10 mouse cellular contexts compared by ENCODE assay signal in the genomic region with DNA sequence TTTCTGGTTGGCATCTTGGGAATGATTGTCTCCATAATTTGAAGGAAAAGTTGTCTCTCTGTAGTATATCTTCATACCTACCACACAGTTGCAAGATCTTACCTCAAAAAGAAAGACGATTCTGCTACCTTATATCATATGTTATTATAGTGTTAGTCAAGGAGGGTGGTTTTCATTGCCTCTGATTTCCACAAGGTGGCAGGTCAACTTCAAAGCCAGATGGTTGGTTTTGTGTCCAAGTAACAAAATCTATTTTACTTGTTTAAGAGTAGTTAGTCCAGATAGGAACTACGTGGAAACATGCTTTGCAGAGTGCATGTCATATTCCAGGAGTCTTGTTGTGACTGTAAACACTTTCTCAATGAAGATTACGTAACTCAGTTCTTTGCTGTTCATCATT.
A peak's percentile ranks its signal among the peaks of the same experiment; 100 is the strongest.
DNase-seq lines count a peak whose midpoint lies in the region; ATAC-seq and TF ChIP-seq lines count a peak whose summit lies in the region.
"Had no signal": no experiment of that assay in that cellular context is flagged by ENCODE, and none has a peak within 500 bp of the region (broad histone marks: within the 10 kb centered on the region; RNA-seq: fewer than 3 reads in every experiment).

No protein-coding gene starts in this region.

- TF ChIP-seq CTCF in heart, postnatal 0 days (IDR thresholded peaks at IDR 0.05; ENCODE audit: low read depth) = peak; percentile 65
- peak; percentile 68 for TF ChIP-seq CTCF in lung, embryonic 14.5 days (IDR thresholded peaks at IDR 0.05; ENCODE audit: low read depth)

- H3K9ac ChIP-seq in heart, postnatal 0 days (replicated peaks; ENCODE audit: low read depth, low read length) = no peak overlapping the region
- H3K9ac ChIP-seq in lung, embryonic 14.5 days = no peak overlapping the region
- H3K9ac ChIP-seq: liver, embryonic 15.5 days had no signal

- intact Hi-C loops in heart, postnatal 25 days (cut with DNase I) = loop anchor here (1.0 kb wide), 1 partner anchor 201 kb away; no protein-coding TSS in a partner anchor

- H3K4me1 ChIP-seq in heart, postnatal 0 days (ENCODE audit: control insufficient read depth, insufficient read depth) = no peaks in the 10 kb centered on the region
- no peaks in the 10 kb centered on the region for H3K4me1 ChIP-seq in lung, embryonic 14.5 days (ENCODE audit: insufficient read depth)
- H3K4me1 ChIP-seq: liver, embryonic 15.5 days had no signal

- 51% methylated on average over 3 of the region's 3 CpGs for WGBS in heart, postnatal 0 days
- 65% methylated on average over 3 of the region's 3 CpGs for WGBS in lung, embryonic 14.5 days

- no peaks in the 10 kb centered on the region for H3K36me3 ChIP-seq in heart, postnatal 0 days (replicated peaks; ENCODE audit: control insufficient read depth, insufficient read depth, low read length)
- no peaks in the 10 kb centered on the region for H3K36me3 ChIP-seq in lung, embryonic 14.5 days (ENCODE audit: insufficient read depth)
- H3K36me3 ChIP-seq: liver, embryonic 15.5 days had no signal

- H3K27me3 ChIP-seq in heart, postnatal 0 days (ENCODE audit: control insufficient read depth, insufficient read depth, low read length) = no peaks in the 10 kb centered on the region
- H3K27me3 ChIP-seq in lung, embryonic 14.5 days (ENCODE audit: insufficient read depth, low read length) = no peaks in the 10 kb centered on the region
- H3K27me3 ChIP-seq: liver, embryonic 15.5 days had no signal

- no peak for TF ChIP-seq EP300 in heart, postnatal 0 days (IDR thresholded peaks at IDR 0.05; ENCODE audit: low read depth)

- peak; percentile 24 for DNase-seq in heart, postnatal 0 days (ENCODE audit: low spot score)
- DNase-seq in heart, postnatal 25 days (ENCODE audit: low spot score) = no peak
- DNase-seq in lung, embryonic 14.5 days = peak; percentile 57
- no peak for DNase-seq in lung, postnatal 4 days
- peak; percentile 45 for DNase-seq in NIH3T3 (ENCODE audit: low read depth)
- DNase-seq in cerebellum, adult 18-20 months = no peak
- DNase-seq: gastrocnemius, postnatal 25 days; thymus, postnatal 14 days had no signal

- no peak overlapping the region for H3K4me2 ChIP-seq in heart, postnatal 0 days (ENCODE audit: low read depth, low read length)
- no peak overlapping the region for H3K4me2 ChIP-seq in lung, embryonic 14.5 days
- H3K4me2 ChIP-seq: liver, embryonic 15.5 days had no signal

- no peak overlapping the region for H3K27ac ChIP-seq in heart, postnatal 0 days (ENCODE audit: low read depth)
- no peak overlapping the region for H3K27ac ChIP-seq in lung, embryonic 14.5 days (ENCODE audit: low read depth)
- H3K27ac ChIP-seq: liver, embryonic 15.5 days had no signal

- no peaks in the 10 kb centered on the region for H3K9me3 ChIP-seq in heart, postnatal 0 days (replicated peaks; ENCODE audit: control insufficient read depth, low read length)
- no peaks in the 10 kb centered on the region for H3K9me3 ChIP-seq in lung, embryonic 14.5 days (ENCODE audit: low read depth, low read length)
- H3K9me3 ChIP-seq: liver, embryonic 15.5 days had no signal

- no peak for ATAC-seq in heart, postnatal 0 days (ENCODE audit: insufficient read depth, low read depth)
- ATAC-seq in lung, embryonic 14.5 days (ENCODE audit: insufficient read depth) = no peak
- 0 out of 2 replicates have a peak, but pooled peaks have one; percentile 33 for ATAC-seq in neutrophil, adult 5-6 weeks (ENCODE audit: extremely low read depth, insufficient number of reproducible peaks, low FRiP score, poor library complexity, severe bottlenecking)

- no peak overlapping the region for H3K4me3 ChIP-seq in heart, postnatal 0 days (ENCODE audit: low read depth, low read length)
- H3K4me3 ChIP-seq in lung, embryonic 14.5 days (ENCODE audit: low read depth, low read length) = no peak overlapping the region
- H3K4me3 ChIP-seq: liver, embryonic 15.5 days had no signal

Comparison
In these comparisons a context has a peak if more than half of its experiments do, and no peak if none do; other contexts are left out.
1. DNase-seq: peak in heart, postnatal 0 days (single experiment), lung, embryonic 14.5 days (single experiment) and NIH3T3 (single experiment); none in heart, postnatal 25 days (single experiment), lung, postnatal 4 days (0 of 2) and cerebellum, adult 18-20 months (0 of 2).